Comparison of ENCODE assay signal across 9 mouse cellular contexts in genomic region chr1:84363967-84364366, GRCm38 (mm10). TPM values are rescaled to one million over a fixed set of nuclear protein-coding genes. Genes with fewer than 3 reads are reported as not detected.
DNase-seq lines count a peak whose midpoint lies in the region; ATAC-seq and TF ChIP-seq lines count a peak whose summit lies in the region.
"Had no signal": no experiment of that assay in that cellular context is flagged by ENCODE, and none has a peak within 500 bp of the region (broad histone marks: within the 10 kb centered on the region; RNA-seq: fewer than 3 reads in every experiment).

Gene Pid1, minus strand, starts transcription at chr1:84364180.

- no peaks in the 10 kb centered on the region for H3K9me3 ChIP-seq in hindbrain, postnatal 0 days (ENCODE audit: low read length)
- H3K9me3 ChIP-seq in midbrain, embryonic 13.5 days, result no peaks in the 10 kb centered on the region

- H3K9ac ChIP-seq in hindbrain, postnatal 0 days (replicated peaks; ENCODE audit: low read length), result no peak within 1 kb of the TSS
- H3K9ac ChIP-seq in midbrain, embryonic 13.5 days (replicated peaks), result no peak within 1 kb of the TSS
- H3K9ac ChIP-seq: liver, embryonic 14.5 days had no signal

- no peaks in the 10 kb centered on the region for H3K27me3 ChIP-seq in hindbrain, postnatal 0 days (ENCODE audit: insufficient read depth, low read length)
- H3K27me3 ChIP-seq in midbrain, embryonic 13.5 days, result no peaks in the 10 kb centered on the region

- no peak for TF ChIP-seq CTCF in hindbrain, postnatal 0 days (IDR thresholded peaks at IDR 0.05; ENCODE audit: low read depth)

- no peak for DNase-seq in layer of hippocampus, adult 18-20 months (ENCODE audit: low spot score in 2 of 2)
- DNase-seq in layer of hippocampus, adult 11-12 months (ENCODE audit: low spot score), result no peak
- DNase-seq in hindbrain, postnatal 0 days (ENCODE audit: low spot score), result no peak
- no peak for DNase-seq in thymus, adult 18-20 months
- DNase-seq in cerebellum, postnatal 4 days (ENCODE audit: low spot score in 2 of 2), result no peak
- no peak for DNase-seq in ovary, postnatal 10 days (ENCODE audit: low spot score)

- H3K4me2 ChIP-seq in hindbrain, postnatal 0 days (ENCODE audit: low read depth, low read length), result no peak within 1 kb of the TSS
- H3K4me2 ChIP-seq in midbrain, embryonic 13.5 days (replicated peaks), result no peak within 1 kb of the TSS

- H3K4me3 ChIP-seq in brown adipose tissue, adult 24 weeks (ENCODE audit: insufficient read depth, low read depth, low read length), result no peak within 1 kb of the TSS
- no peak within 1 kb of the TSS for H3K4me3 ChIP-seq in hindbrain, postnatal 0 days (ENCODE audit: low read length)
- no peak within 1 kb of the TSS for H3K4me3 ChIP-seq in midbrain, embryonic 13.5 days (replicated peaks)

- peak within 1 kb of the TSS; percentile 77 for H3K27ac ChIP-seq in brown adipose tissue, adult 24 weeks (replicated peaks; ENCODE audit: low read depth, low read length)
- no peak within 1 kb of the TSS for H3K27ac ChIP-seq in hindbrain, postnatal 0 days
- no peak within 1 kb of the TSS for H3K27ac ChIP-seq in midbrain, embryonic 13.5 days
- H3K27ac ChIP-seq: liver, embryonic 14.5 days had no signal

- ATAC-seq in hindbrain, postnatal 0 days, result no peak
- no peak for ATAC-seq in midbrain, embryonic 13.5 days

- 92% methylated on average over 8 of the region's 8 CpGs for WGBS in hindbrain, postnatal 0 days
- 95% methylated on average over 8 of the region's 8 CpGs for WGBS in midbrain, embryonic 13.5 days

- H3K36me3 ChIP-seq in hindbrain, postnatal 0 days (ENCODE audit: insufficient read depth, low read length), result no peaks in the 10 kb centered on the region
- no peaks in the 10 kb centered on the region for H3K36me3 ChIP-seq in midbrain, embryonic 13.5 days

- H3K4me1 ChIP-seq in brown adipose tissue, adult 24 weeks (ENCODE audit: control insufficient read depth, insufficient read depth, insufficient read length, low read length), result no peaks in the 10 kb centered on the region
- no peaks in the 10 kb centered on the region for H3K4me1 ChIP-seq in hindbrain, postnatal 0 days (ENCODE audit: insufficient read depth, low read length)
- H3K4me1 ChIP-seq in midbrain, embryonic 13.5 days (replicated peaks), result peaks cover 5% of the 10 kb centered on the region

RNA-seq across cellular contexts. Expression of gene Pid1, which starts in this region (rescaled TPM):
- total RNA-seq in layer of hippocampus, adult 18-20 months (2021), result 10 to 100 TPM; 33.3 to 35.0 TPM
- polyA plus RNA-seq in brown adipose tissue, adult 24 weeks (2012; ENCODE audit: insufficient read depth, insufficient read length, missing spikeins), result 15.8 and 21.8 TPM in 2 replicates
- total RNA-seq in hindbrain, postnatal 0 days (2014; rRNA removed), result 71.1 and 74.1 TPM in 2 replicates
- polyA plus RNA-seq in hindbrain, postnatal 0 days (2015; fragmentation: Nextera tagmentation; extraction: Ambion mirVana), result 72.1 and 74.9 TPM in 2 replicates
- 75.2 and 79.0 TPM in 2 replicates for polyA plus RNA-seq in midbrain, embryonic 13.5 days (2015; fragmentation: Nextera tagmentation; extraction: Ambion mirVana)
